Mouse (Mus musculus): ENCODE measurements at regions not wholly inside any gene's neighbourhood (a gene's known extent, or its start where the extent isn't known, plus 50 kb on each side); places are given as distances from the start of the nearest gene placed in this dataset.

DNA sequence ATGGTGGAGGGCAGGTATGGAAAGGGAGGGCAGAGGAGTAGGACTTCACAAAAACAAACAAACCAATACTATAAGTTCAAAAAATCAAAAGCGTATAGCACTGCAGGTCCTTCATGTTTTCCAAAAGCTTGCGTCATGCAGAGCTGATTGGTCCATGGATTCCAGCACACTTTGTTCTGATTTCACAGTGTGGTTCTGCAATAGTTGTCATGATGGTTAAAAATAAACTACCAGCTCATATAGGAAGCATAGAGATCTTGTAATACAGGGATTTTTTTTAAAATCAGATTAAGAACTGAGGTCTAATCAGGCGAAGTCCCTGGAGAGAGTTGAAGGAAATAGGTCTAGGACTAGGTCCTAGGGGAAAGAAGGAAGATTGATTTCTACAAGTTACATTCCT lies 86.0 kb downstream of the Sucnr1 start:
- no peak for TF ChIP-seq CTCF (IDR thresholded peaks at IDR 0.05; ENCODE audit: borderline replicate concordance, extremely low read depth, insufficient read depth, insufficient read length)
- no peak for TF ChIP-seq POLR2A (IDR thresholded peaks at IDR 0.05; ENCODE audit: borderline replicate concordance, extremely low read depth, insufficient read depth, insufficient read length, poor library complexity, severe bottlenecking)

All from brain, embryonic 14.5 days (tissue).